Mouse (Mus musculus) adrenal gland, postnatal 36 days (tissue): ENCODE results near the gene 0610040J01Rik. TPM values are rescaled to one million over a fixed set of nuclear protein-coding genes. Genes with fewer than 3 reads are reported as not detected.

Experiments used
- DNase-seq, 2 experiments: peaks; one replicate each; pipeline ENCODE4 v3.0.0; 2021; ENCODE audit warnings: mixed read lengths in 1 of 2
- total RNA-seq, 2 experiments: library from RNA; stranded (reverse); gene quantifications; 2 replicates each; pipeline ENCODE4 v1.2.3; 2021

0610040J01Rik gene
- total RNA-seq, 2 experiments from 2014 or later, result 0.33 to 0.43 TPM

GRCm38 (mm10) chr5:63903329-63903728 is 91.2 kb downstream of the 0610040J01Rik start:
- DNase-seq, result no peak

GRCm38 (mm10) chr5:63906149-63907093 is 94.3 kb downstream of the 0610040J01Rik start:
- peak; percentile 83 for DNase-seq

GRCm38 (mm10) chr5:63907513-63907912 is 95.3 kb downstream of the 0610040J01Rik start:
- DNase-seq, result no peak

GRCm38 (mm10) chr5:63910171-63910960 is 98.2 kb downstream of the 0610040J01Rik start:
- no peak for DNase-seq

GRCm38 (mm10) chr5:63914896-63915295 is 102.7 kb downstream of the 0610040J01Rik start:
- peak; percentile 81 to 82 for DNase-seq

GRCm38 (mm10) chr5:63916457-63917139 is 104.4 kb downstream of the 0610040J01Rik start:
- DNase-seq, result no peak

- no peak for DNase-seq
Measured at GRCm38 (mm10) chr5:63918201-63918600, 106.0 kb downstream of the 0610040J01Rik start.

- DNase-seq, result peak in 1 of 2 experiments; percentile 54
Measured at GRCm38 (mm10) chr5:63923305-63924025, 111.3 kb downstream of the 0610040J01Rik start.

GRCm38 (mm10) chr5:63925035-63925628 is 113.0 kb downstream of the 0610040J01Rik start:
- no peak for DNase-seq

GRCm38 (mm10) chr5:63930824-63931358 is 118.7 kb downstream of the 0610040J01Rik start:
- DNase-seq, result peak in 1 of 2 experiments; percentile 45

GRCm38 (mm10) chr5:63932829-63933228 is 120.7 kb downstream of the 0610040J01Rik start:
- DNase-seq, result no peak

- DNase-seq, result no peak
Measured at GRCm38 (mm10) chr5:63935581-63935980, 123.4 kb downstream of the 0610040J01Rik start.

- DNase-seq, result peak; percentile 90 to 92
Measured at GRCm38 (mm10) chr5:63936740-63937139, 124.6 kb downstream of the 0610040J01Rik start.

- peak; percentile 39 to 44 for DNase-seq
Measured at GRCm38 (mm10) chr5:63938575-63938974, 126.4 kb downstream of the 0610040J01Rik start.

- no peak for DNase-seq
Measured at GRCm38 (mm10) chr5:63941891-63942290, 129.7 kb downstream of the 0610040J01Rik start.

- DNase-seq, result no peak
Measured at GRCm38 (mm10) chr5:63943291-63943690, 131.1 kb downstream of the 0610040J01Rik start.

GRCm38 (mm10) chr5:63947526-63947925 is 135.4 kb downstream of the 0610040J01Rik start:
- no peak for DNase-seq

- no peak for DNase-seq
Measured at GRCm38 (mm10) chr5:63949195-63949594, 137.0 kb downstream of the 0610040J01Rik start.
